Mouse (Mus musculus): Measurements from ENCODE around the gene Map4. TPM values are rescaled to one million over a fixed set of nuclear protein-coding genes. Genes with fewer than 3 reads are reported as not detected.

Map4 gene
- polyA plus RNA-seq (2016; fragmentation: Nextera tagmentation; extraction: Ambion mirVana): 109 and 117 TPM in 2 replicates

GRCm38 (mm10) chr9:109931257-109932171 is at the start of gene Map4:
Gene Map4, plus strand, starts transcription at chr9:109931460.
- peaks cover 11% of the 10 kb centered on the region for H3K4me1 ChIP-seq
- no peaks in the 10 kb centered on the region for H3K27me3 ChIP-seq
- H3K4me3 ChIP-seq: peak within 1 kb of the TSS; percentile 89
- peak within 1 kb of the TSS; percentile 97 for H3K27ac ChIP-seq (replicated peaks)
- no peaks in the 10 kb centered on the region for H3K36me3 ChIP-seq
- H3K9me3 ChIP-seq: no peaks in the 10 kb centered on the region
- peak within 1 kb of the TSS; percentile 92 for H3K9ac ChIP-seq (replicated peaks)
- peak within 1 kb of the TSS; percentile 81 for H3K4me2 ChIP-seq (replicated peaks)
- WGBS: under 1% methylated on average over 92 of the region's 94 CpGs
- peak; percentile 98 for ATAC-seq (ENCODE audit: low FRiP score, low read depth)

DNA sequence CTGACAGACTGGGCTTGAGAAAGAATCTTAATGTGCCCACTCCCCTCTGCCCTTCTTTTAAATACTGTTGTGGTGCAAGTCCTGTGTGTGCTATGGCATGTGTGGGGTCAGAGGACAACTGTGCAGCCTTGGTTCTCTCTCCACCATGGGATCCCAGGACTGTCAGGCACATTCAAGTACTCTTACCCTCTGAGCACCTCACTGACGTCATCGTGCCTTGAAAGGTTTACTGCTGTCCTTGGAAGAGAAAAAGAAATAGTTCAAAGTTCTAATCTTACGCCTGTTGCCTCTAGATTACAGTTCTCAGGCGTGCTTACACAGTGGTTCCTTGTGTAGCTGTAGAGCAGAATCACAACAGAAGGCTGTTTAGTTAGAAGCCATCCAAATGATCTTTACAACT is 45.0 kb upstream of the Map4 start:
- peaks cover 98% of the 10 kb centered on the region for H3K36me3 ChIP-seq
- ATAC-seq (ENCODE audit: low FRiP score, low read depth): no peak
- H3K9me3 ChIP-seq: no peaks in the 10 kb centered on the region
- no peak overlapping the region for H3K4me3 ChIP-seq
- H3K27ac ChIP-seq (replicated peaks): no peak overlapping the region
- H3K4me2 ChIP-seq (replicated peaks): no peak overlapping the region
- H3K4me1 ChIP-seq: no peaks in the 10 kb centered on the region
- no peak overlapping the region for H3K9ac ChIP-seq (replicated peaks)
- 92% methylated on average over 4 of the region's 4 CpGs for WGBS
- H3K27me3 ChIP-seq: no peaks in the 10 kb centered on the region

DNA sequence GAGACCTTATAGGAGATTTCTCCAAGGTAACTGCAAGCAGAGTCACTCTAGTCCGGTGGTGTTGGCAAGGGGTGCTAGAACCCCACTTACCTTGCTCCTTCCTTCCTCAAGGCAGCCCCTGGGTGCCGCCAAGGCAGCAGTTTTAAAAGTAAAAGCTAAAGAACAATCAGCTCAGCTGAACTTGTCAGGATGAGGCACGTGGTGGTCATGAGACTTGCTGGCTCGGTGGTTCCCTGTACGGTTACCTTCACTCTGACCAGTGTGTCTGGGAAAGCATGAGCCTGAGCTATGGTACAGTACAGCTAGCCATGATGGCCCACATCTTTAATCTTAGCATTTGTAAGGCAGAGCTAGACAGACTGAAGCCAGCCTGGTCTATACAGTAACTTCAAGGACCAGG is 43.9 kb upstream of the Map4 start:
- no peak overlapping the region for H3K9ac ChIP-seq (replicated peaks)
- H3K4me2 ChIP-seq (replicated peaks): no peak overlapping the region
- H3K36me3 ChIP-seq: peaks cover 98% of the 10 kb centered on the region
- no peak overlapping the region for H3K27ac ChIP-seq (replicated peaks)
- WGBS: 91% methylated on average over 5 of the region's 5 CpGs
- no peaks in the 10 kb centered on the region for H3K4me1 ChIP-seq
- H3K9me3 ChIP-seq: no peaks in the 10 kb centered on the region
- H3K27me3 ChIP-seq: no peaks in the 10 kb centered on the region
- no peak for ATAC-seq (ENCODE audit: low FRiP score, low read depth)
- H3K4me3 ChIP-seq: no peak overlapping the region

DNA sequence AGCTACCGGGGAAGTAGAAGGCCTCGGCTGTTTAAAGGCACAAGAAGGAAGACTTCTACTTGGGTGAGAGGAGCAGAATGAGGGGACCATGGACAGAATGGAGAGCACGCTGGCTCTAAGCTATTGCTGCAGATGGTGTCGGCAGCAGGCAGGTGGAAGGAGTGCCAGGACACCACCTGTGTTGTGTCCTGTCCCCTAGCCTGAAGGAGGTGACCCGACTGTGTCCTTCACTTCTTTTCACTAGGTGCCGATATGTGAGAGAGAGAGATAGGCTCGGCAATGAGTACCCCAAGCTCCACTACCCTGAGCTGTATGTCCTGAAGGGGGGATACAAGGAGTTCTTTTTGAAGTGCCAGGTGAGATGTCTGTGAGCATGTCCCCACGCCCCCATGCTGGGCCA is 39.8 kb upstream of the Map4 start:
- no peak overlapping the region for H3K4me3 ChIP-seq
- no peak for ATAC-seq (ENCODE audit: low FRiP score, low read depth)
- peaks cover 5% of the 10 kb centered on the region; the same call in 1 of the 2 replicates for H3K4me1 ChIP-seq
- H3K4me2 ChIP-seq (replicated peaks): no peak overlapping the region
- H3K27me3 ChIP-seq: no peaks in the 10 kb centered on the region
- no peak overlapping the region for H3K9ac ChIP-seq (replicated peaks)
- H3K27ac ChIP-seq (replicated peaks): no peak overlapping the region
- peaks cover 80% of the 10 kb centered on the region for H3K36me3 ChIP-seq
- 93% methylated on average over 8 of the region's 8 CpGs for WGBS
- no peaks in the 10 kb centered on the region for H3K9me3 ChIP-seq

GRCm38 (mm10) chr9:109892651-109893250 is 38.5 kb upstream of the Map4 start:
- WGBS: 69% methylated on average over 5 of the region's 5 CpGs
- Histone ChIP-seq H3K9ac (replicated peaks) (no peak overlapping the region), H3K4me2 (replicated peaks) (no peak overlapping the region), H3K4me1 (peaks cover 5% of the 10 kb centered on the region; the same call in 1 of the 2 replicates), H3K27me3 (no peaks in the 10 kb centered on the region), H3K4me3 (no peak overlapping the region), H3K36me3 (peaks cover 68% of the 10 kb centered on the region), H3K27ac (replicated peaks) (no peak overlapping the region), H3K9me3 (no peaks in the 10 kb centered on the region)
- no peak for ATAC-seq (ENCODE audit: low FRiP score, low read depth)

- Histone ChIP-seq H3K36me3 (peaks cover 50% of the 10 kb centered on the region), H3K9me3 (no peaks in the 10 kb centered on the region), H3K27me3 (no peaks in the 10 kb centered on the region), H3K4me3 (no peak overlapping the region), H3K27ac (replicated peaks) (peak overlapping the region; percentile 82), H3K9ac (replicated peaks) (0 out of 2 replicates have a peak overlapping the region, but pooled peaks have one; percentile 39), H3K4me2 (replicated peaks) (no peak overlapping the region), H3K4me1 (peaks cover 5% of the 10 kb centered on the region; the same call in 1 of the 2 replicates)
- ATAC-seq (ENCODE audit: low FRiP score, low read depth): peak; percentile 68
- 40% methylated on average over 6 of the region's 6 CpGs for WGBS
Measured at GRCm38 (mm10) chr9:109894413-109895090, 36.7 kb upstream of the Map4 start.

DNA sequence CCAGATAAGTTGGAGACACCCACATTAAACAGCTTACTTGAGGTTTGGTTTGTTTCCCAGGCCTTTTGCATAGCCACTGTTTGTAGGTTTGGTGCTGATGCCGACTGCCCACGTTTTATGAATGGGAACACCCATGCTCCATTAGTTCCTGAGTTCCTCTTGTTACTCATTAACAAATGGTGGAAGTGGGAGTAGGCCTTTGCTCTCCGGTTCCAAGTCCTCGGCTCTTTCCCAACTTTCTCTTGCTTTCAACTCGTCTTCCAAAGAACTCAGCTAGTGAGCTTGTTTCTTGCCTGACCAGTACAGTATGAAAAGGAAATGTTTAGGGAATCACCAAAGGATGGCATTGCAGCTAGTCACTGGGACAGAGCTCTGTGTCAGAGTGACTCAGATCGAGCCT is 35.7 kb upstream of the Map4 start:
- Histone ChIP-seq H3K9me3 (no peaks in the 10 kb centered on the region), H3K4me3 (no peak overlapping the region), H3K9ac (replicated peaks) (no peak overlapping the region), H3K4me2 (replicated peaks) (no peak overlapping the region), H3K27ac (replicated peaks) (no peak overlapping the region), H3K27me3 (no peaks in the 10 kb centered on the region), H3K4me1 (peaks cover 5% of the 10 kb centered on the region; the same call in 1 of the 2 replicates), H3K36me3 (peaks cover 40% of the 10 kb centered on the region)
- no peak for ATAC-seq (ENCODE audit: low FRiP score, low read depth)
- WGBS: 88% methylated on average over 6 of the region's 6 CpGs

DNA sequence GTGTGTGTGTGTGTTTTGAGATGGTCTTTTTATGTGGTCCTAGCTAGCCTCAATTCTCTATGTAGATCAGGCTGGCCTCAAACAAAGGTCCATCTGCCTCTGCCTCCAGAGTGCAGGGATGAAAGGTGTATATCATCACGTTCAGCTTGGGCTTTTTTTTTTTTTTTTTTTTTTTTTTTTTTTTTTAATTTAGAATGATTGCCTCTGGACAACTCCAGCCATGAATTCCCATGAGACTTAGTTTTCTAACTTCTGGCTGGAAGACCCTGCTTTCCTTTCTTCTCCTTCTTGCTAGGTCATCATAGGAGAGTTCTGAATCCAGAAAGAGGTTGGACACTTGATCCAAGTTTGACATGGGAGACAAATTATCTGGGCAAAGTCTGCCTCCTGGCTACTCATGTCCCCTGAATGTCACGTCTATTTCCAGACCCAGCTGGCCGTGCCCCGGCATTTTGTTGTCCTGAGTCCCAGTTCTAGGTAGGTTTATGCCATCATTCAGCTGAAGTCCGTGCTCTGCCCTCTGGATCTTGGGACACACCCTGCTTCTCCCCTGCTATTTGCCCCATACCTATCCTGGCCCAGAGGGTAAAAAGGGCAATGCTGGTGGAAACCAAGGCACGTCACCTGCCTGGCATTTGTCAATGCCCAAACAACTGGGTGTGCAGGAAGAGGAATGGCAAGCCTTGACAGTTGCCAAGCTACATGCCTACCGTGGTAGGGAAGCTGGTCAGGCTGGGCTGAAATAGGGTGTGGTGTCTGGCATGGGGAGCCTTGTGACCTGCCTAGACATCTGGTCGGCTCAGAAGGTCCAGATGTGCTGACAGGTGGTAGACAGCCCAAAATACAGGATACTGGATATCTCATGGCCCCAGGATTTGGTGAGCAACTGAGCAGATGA is 34.8 kb upstream of the Map4 start:
- ATAC-seq (ENCODE audit: low FRiP score, low read depth): no peak
- H3K9me3 ChIP-seq: no peaks in the 10 kb centered on the region
- no peaks in the 10 kb centered on the region for H3K27me3 ChIP-seq
- 84% methylated on average over 8 of the region's 8 CpGs for WGBS
- peaks cover 31% of the 10 kb centered on the region for H3K36me3 ChIP-seq
- H3K9ac ChIP-seq (replicated peaks): no peak overlapping the region
- no peak overlapping the region for H3K27ac ChIP-seq (replicated peaks)
- H3K4me3 ChIP-seq: no peak overlapping the region
- no peak overlapping the region for H3K4me2 ChIP-seq (replicated peaks)
- peaks cover 5% of the 10 kb centered on the region; the same call in 1 of the 2 replicates for H3K4me1 ChIP-seq

- H3K9me3 ChIP-seq: no peaks in the 10 kb centered on the region
- H3K4me1 ChIP-seq: peaks cover 5% of the 10 kb centered on the region; the same call in 1 of the 2 replicates
- no peak overlapping the region for H3K27ac ChIP-seq (replicated peaks)
- no peak for ATAC-seq (ENCODE audit: low FRiP score, low read depth)
- H3K9ac ChIP-seq (replicated peaks): no peak overlapping the region
- H3K36me3 ChIP-seq: peaks cover 18% of the 10 kb centered on the region
- no peak overlapping the region for H3K4me3 ChIP-seq
- 44% methylated on average over 2 of the region's 2 CpGs for WGBS
- no peaks in the 10 kb centered on the region for H3K27me3 ChIP-seq
- H3K4me2 ChIP-seq (replicated peaks): no peak overlapping the region
Measured at GRCm38 (mm10) chr9:109898027-109898426, 33.2 kb upstream of the Map4 start.

GRCm38 (mm10) chr9:109899361-109899760 is 31.9 kb upstream of the Map4 start:
- no peak overlapping the region for H3K9ac ChIP-seq (replicated peaks)
- H3K4me1 ChIP-seq: peaks cover 4% of the 10 kb centered on the region; the same call in 1 of the 2 replicates
- WGBS: 72% methylated on average over 9 of the region's 15 CpGs
- H3K9me3 ChIP-seq: no peaks in the 10 kb centered on the region
- no peak overlapping the region for H3K4me3 ChIP-seq
- 0 out of 2 replicates have a peak, but pooled peaks cover 5% of the 10 kb centered on the region for H3K36me3 ChIP-seq
- no peaks in the 10 kb centered on the region for H3K27me3 ChIP-seq
- H3K27ac ChIP-seq (replicated peaks): no peak overlapping the region
- no peak for ATAC-seq (ENCODE audit: low FRiP score, low read depth)
- H3K4me2 ChIP-seq (replicated peaks): no peak overlapping the region

DNA sequence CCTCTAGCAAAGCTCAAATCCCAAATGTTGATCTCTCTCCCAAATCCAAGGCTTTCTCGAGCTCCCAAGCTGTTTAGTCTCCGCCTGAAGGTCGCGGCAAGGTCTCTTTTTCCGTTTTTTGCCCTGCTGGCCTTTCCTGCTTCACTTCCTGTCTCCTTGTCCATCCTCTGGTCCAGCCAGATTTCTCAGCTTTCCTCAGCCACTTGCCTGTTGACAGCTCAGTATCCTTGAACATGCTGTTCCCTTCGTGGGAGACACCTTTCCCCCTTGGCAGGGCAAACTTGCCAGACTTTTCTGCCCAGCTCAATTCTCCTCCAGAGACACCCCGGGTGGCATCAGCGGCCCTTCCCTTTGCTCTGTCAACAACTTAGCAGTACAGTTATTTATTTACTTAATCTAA is 31.5 kb upstream of the Map4 start:
- Histone ChIP-seq H3K36me3 (0 out of 2 replicates have a peak, but pooled peaks cover 3% of the 10 kb centered on the region), H3K27me3 (no peaks in the 10 kb centered on the region), H3K9ac (replicated peaks) (no peak overlapping the region), H3K9me3 (no peaks in the 10 kb centered on the region), H3K4me3 (no peak overlapping the region), H3K4me1 (no peaks in the 10 kb centered on the region), H3K4me2 (replicated peaks) (no peak overlapping the region), H3K27ac (replicated peaks) (no peak overlapping the region)
- 73% methylated on average over 8 of the region's 8 CpGs for WGBS
- ATAC-seq (ENCODE audit: low FRiP score, low read depth): no peak
